Mouse (Mus musculus): ENCODE data around the gene Rpp14. TPM values are rescaled to one million over a fixed set of nuclear protein-coding genes. Genes with fewer than 3 reads are reported as not detected.
A peak's percentile ranks its signal among the peaks of the same experiment; 100 is the strongest.

The Rpp14 gene
- 48.7 and 71.6 TPM in 2 replicates for polyA plus RNA-seq (2014; fragmentation: Nextera tagmentation; extraction: Ambion mirVana)

DNA sequence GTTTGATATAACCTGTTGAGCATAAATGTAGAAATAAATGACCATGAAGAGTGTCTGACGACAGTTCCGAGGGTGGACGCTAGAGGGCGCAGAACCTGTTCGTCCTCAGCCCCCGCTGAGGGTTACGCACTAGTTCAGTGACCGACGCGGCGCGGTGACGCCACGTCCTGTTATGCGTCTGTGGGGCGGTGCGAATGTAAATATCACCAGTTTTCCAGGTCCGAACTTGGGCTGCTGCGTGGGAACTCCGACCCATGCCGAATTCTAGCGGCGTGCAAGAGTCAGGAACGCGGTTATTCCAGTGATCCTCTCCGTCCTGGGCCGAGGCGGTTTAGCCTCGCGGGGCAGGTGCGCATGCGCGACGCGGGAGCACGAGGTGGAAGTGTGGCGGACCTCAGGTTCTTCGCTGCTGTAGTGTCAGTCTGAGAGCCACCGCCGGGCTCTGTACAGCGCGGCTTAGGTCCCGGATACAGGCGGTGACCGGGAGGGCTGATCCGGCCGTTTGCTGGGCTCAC, at the start of gene Rpp14:
Gene Rpp14 (plus strand): TSS at position 203 of the 515 bp plus-strand sequence.
- Histone ChIP-seq H3K27me3 (ENCODE audit: control insufficient read depth, insufficient read depth, low read length) (no peaks in the 10 kb centered on the region), H3K27ac (ENCODE audit: low read depth, low read length) (peak within 1 kb of the TSS; percentile 96)
- WGBS: under 1% methylated on average over 47 of the region's 47 CpGs

DNA sequence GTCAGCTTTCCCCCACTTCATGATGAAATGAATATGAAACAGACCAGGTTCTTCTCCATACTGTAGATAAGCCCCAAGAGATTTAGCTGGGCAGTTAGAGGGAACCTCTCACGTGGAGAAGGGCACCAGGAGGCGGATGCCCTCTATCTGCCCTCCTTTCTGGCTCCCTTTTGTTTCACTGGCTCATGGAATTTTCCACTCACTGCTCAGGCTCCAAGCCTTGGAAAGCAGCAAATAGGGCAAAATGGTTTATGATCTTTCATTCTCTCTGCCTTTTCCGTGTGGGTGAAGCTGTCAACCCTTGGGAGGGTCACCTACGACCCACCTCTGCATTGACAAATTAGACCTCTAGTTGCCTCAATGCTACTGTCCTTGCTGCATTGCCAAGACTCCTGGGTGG, 49.6 kb upstream of the Rpp14 start:
- H3K4me1 ChIP-seq (ENCODE audit: control insufficient read depth, insufficient read depth, low read length): no peaks in the 10 kb centered on the region
- no peak overlapping the region for H3K27ac ChIP-seq (ENCODE audit: low read depth, low read length)
- no peaks in the 10 kb centered on the region for H3K36me3 ChIP-seq (ENCODE audit: control insufficient read depth, insufficient read depth, low read length)
- H3K9me3 ChIP-seq (ENCODE audit: control insufficient read depth, low read length): no peaks in the 10 kb centered on the region
- H3K4me2 ChIP-seq (replicated peaks; ENCODE audit: low read depth, low read length): no peak overlapping the region
- H3K9ac ChIP-seq (ENCODE audit: low read depth, low read length): no peak overlapping the region
- no peak for ATAC-seq (ENCODE audit: low FRiP score, low TSS enrichment)
- no peak overlapping the region for H3K4me3 ChIP-seq (ENCODE audit: low read length)
- no peaks in the 10 kb centered on the region for H3K27me3 ChIP-seq (ENCODE audit: control insufficient read depth, insufficient read depth, low read length)
- 56% methylated on average over 4 of the region's 4 CpGs for WGBS

More for the DNA sequence above, at the start of gene Rpp14:
- Histone ChIP-seq H3K9ac (ENCODE audit: low read depth, low read length) (peak within 1 kb of the TSS; percentile 83), H3K36me3 (ENCODE audit: control insufficient read depth, insufficient read depth, low read length) (peaks cover 13% of the 10 kb centered on the region; the same call in 1 of the 2 replicates), H3K4me3 (ENCODE audit: low read length) (peak within 1 kb of the TSS; percentile 76), H3K4me1 (ENCODE audit: control insufficient read depth, insufficient read depth, low read length) (peaks cover 13% of the 10 kb centered on the region), H3K9me3 (ENCODE audit: control insufficient read depth, low read length) (no peaks in the 10 kb centered on the region), H3K4me2 (replicated peaks; ENCODE audit: low read depth, low read length) (peak within 1 kb of the TSS; percentile 68)
- ATAC-seq (ENCODE audit: low FRiP score, low TSS enrichment): peak; percentile 96

DNA sequence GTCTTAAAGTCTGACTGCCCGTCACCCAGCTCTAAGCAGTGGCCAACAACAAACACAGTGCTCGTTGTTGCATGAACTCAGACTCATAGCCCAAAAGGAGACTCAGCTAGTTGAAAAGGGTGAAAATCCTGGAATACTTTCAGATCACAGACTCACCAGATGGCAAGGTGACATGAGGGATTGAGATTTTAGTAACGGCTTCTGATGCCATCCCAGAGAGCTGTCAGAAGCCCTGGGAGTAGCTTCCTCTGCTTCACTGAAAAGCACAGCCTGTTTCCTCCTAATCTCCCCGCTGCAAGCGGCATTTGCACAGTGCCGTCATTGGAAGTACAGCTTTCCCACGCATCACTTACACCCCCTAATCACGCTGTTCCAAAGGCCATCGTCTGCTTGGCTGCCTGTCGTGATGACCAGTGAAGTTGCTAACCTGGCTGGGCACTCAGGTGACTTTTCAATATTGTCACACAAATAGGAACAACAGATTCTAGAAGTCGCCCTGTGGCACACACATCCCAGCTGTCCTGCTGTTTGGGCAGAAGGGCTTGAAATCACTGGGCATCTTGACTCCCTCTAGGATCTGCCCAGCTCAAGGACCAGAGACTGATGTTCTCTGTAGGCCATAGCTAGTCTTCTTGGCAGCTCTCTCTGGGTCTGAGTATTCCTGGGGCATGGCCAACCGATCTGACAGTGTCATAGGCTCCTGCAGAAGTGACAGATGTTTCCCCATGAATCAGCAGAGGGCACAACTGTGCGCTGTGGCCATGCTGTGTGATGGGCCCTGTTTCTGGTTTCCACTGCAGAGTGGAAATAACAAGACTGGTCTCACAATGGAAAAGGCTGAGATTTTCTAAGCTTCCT, 47.9 kb upstream of the Rpp14 start:
- no peaks in the 10 kb centered on the region for H3K4me1 ChIP-seq (ENCODE audit: control insufficient read depth, insufficient read depth, low read length)
- 72% methylated on average over 13 of the region's 13 CpGs for WGBS
- no peak for ATAC-seq (ENCODE audit: low FRiP score, low TSS enrichment)

DNA sequence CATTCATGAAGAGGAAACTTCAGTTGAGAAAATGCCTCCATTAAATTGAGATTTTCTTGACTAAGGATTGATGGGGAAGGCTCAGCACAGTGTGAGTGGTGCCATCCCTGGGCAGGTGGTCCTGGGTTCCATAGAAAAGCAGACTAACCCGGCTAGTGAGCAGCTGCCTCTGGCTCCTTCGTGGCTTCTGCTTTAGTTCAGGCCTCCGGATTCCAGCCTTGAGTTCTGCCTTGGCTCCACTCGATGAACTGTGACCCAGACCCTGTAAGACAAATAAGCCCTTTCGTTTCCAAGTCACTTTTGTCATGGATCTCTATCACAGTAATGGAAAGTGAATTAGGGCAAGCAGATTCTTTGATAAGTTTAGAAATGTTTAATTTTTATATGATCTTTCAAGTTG, 45.6 kb upstream of the Rpp14 start:
- H3K4me2 ChIP-seq (replicated peaks; ENCODE audit: low read depth, low read length): no peak overlapping the region
- H3K9me3 ChIP-seq (ENCODE audit: control insufficient read depth, low read length): no peaks in the 10 kb centered on the region
- no peaks in the 10 kb centered on the region for H3K36me3 ChIP-seq (ENCODE audit: control insufficient read depth, insufficient read depth, low read length)
- no peaks in the 10 kb centered on the region for H3K4me1 ChIP-seq (ENCODE audit: control insufficient read depth, insufficient read depth, low read length)
- no peak overlapping the region for H3K4me3 ChIP-seq (ENCODE audit: low read length)
- no peaks in the 10 kb centered on the region for H3K27me3 ChIP-seq (ENCODE audit: control insufficient read depth, insufficient read depth, low read length)
- no peak for ATAC-seq (ENCODE audit: low FRiP score, low TSS enrichment)
- no peak overlapping the region for H3K27ac ChIP-seq (ENCODE audit: low read depth, low read length)
- no peak overlapping the region for H3K9ac ChIP-seq (ENCODE audit: low read depth, low read length)
- WGBS: 54% methylated on average over 5 of the region's 5 CpGs

More for the DNA sequence above, 47.9 kb upstream of the Rpp14 start:
- H3K9me3 ChIP-seq (ENCODE audit: control insufficient read depth, low read length): no peaks in the 10 kb centered on the region
- H3K27me3 ChIP-seq (ENCODE audit: control insufficient read depth, insufficient read depth, low read length): no peaks in the 10 kb centered on the region
- H3K9ac ChIP-seq (ENCODE audit: low read depth, low read length): no peak overlapping the region
- H3K4me2 ChIP-seq (replicated peaks; ENCODE audit: low read depth, low read length): no peak overlapping the region
- no peak overlapping the region for H3K27ac ChIP-seq (ENCODE audit: low read depth, low read length)
- H3K36me3 ChIP-seq (ENCODE audit: control insufficient read depth, insufficient read depth, low read length): no peaks in the 10 kb centered on the region
- H3K4me3 ChIP-seq (ENCODE audit: low read length): no peak overlapping the region

DNA sequence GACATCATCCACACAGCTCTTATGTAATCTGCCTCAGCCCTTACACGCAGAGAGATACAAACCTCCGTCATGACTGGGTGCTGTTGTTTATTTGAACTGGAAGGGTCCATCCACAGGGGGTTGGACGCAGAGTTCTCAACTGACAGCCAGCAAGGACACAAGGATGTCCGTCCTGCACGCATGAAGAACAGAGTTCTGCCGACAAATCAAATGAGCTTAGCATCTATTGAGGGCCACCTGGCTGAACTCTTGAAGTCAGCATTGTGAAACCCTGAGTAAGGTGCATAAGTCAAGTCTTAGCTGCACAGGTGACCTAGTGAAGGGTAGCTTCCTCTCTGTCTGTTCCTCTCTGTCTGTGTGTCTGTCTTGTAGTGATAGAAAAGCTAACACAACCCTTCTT, 44.2 kb upstream of the Rpp14 start:
- Histone ChIP-seq H3K4me1 (ENCODE audit: control insufficient read depth, insufficient read depth, low read length) (no peaks in the 10 kb centered on the region), H3K4me2 (replicated peaks; ENCODE audit: low read depth, low read length) (no peak overlapping the region), H3K27ac (ENCODE audit: low read depth, low read length) (no peak overlapping the region), H3K27me3 (ENCODE audit: control insufficient read depth, insufficient read depth, low read length) (no peaks in the 10 kb centered on the region), H3K4me3 (ENCODE audit: low read length) (no peak overlapping the region), H3K9me3 (ENCODE audit: control insufficient read depth, low read length) (no peaks in the 10 kb centered on the region), H3K36me3 (ENCODE audit: control insufficient read depth, insufficient read depth, low read length) (no peaks in the 10 kb centered on the region), H3K9ac (ENCODE audit: low read depth, low read length) (no peak overlapping the region)
- ATAC-seq (ENCODE audit: low FRiP score, low TSS enrichment): no peak
- 94% methylated on average over 6 of the region's 6 CpGs for WGBS

DNA sequence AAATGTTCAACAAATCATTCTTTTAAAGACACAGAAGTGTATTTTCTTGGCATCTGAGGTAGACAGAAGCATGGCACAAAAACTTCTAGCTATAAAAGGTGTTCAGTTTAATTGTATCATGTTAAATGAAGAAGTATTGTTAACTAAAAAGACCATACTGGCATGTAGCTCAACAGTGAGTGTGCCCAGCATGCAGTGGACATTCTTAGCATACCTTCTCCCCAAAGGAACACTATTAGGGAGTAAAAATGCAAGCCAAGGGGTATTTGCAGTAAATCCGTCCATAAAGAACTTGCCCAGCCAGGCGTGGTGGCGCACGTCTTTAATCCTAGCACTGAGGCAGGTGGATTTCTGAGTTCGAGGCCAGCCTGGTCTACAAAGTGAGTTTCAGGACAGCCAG, 43.8 kb upstream of the Rpp14 start:
- Histone ChIP-seq H3K4me3 (ENCODE audit: low read length) (no peak overlapping the region), H3K4me2 (replicated peaks; ENCODE audit: low read depth, low read length) (no peak overlapping the region), H3K36me3 (ENCODE audit: control insufficient read depth, insufficient read depth, low read length) (no peaks in the 10 kb centered on the region), H3K4me1 (ENCODE audit: control insufficient read depth, insufficient read depth, low read length) (no peaks in the 10 kb centered on the region), H3K27ac (ENCODE audit: low read depth, low read length) (no peak overlapping the region), H3K9ac (ENCODE audit: low read depth, low read length) (no peak overlapping the region), H3K27me3 (ENCODE audit: control insufficient read depth, insufficient read depth, low read length) (no peaks in the 10 kb centered on the region), H3K9me3 (ENCODE audit: control insufficient read depth, low read length) (no peaks in the 10 kb centered on the region)
- ATAC-seq (ENCODE audit: low FRiP score, low TSS enrichment): no peak
- 85% methylated on average over 5 of the region's 5 CpGs for WGBS

DNA sequence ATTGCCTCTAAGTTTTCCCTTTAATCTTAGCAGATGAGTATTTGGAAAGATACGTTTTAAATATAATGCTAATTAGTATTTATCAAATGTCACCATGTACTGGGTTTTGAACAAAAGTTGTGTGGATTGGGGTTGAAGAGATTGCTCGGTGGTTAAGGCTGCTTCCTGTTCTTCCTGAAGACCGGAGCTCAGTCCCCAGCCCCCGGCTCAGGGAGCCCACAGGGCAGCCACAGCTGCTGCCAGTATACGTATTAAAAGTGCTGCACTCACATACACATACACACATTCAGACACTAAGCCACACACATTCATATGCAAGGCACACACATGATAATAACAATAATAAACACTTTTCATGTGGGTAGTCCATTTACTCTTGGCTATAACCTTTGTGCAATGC, 42.0 kb upstream of the Rpp14 start:
- no peak overlapping the region for H3K9ac ChIP-seq (ENCODE audit: low read depth, low read length)
- ATAC-seq (ENCODE audit: low FRiP score, low TSS enrichment): no peak
- H3K4me3 ChIP-seq (ENCODE audit: low read length): no peak overlapping the region
- no peaks in the 10 kb centered on the region for H3K27me3 ChIP-seq (ENCODE audit: control insufficient read depth, insufficient read depth, low read length)
- no peaks in the 10 kb centered on the region for H3K36me3 ChIP-seq (ENCODE audit: control insufficient read depth, insufficient read depth, low read length)
- H3K4me2 ChIP-seq (replicated peaks; ENCODE audit: low read depth, low read length): no peak overlapping the region
- 85% methylated on average over 5 of the region's 5 CpGs for WGBS
- H3K4me1 ChIP-seq (ENCODE audit: control insufficient read depth, insufficient read depth, low read length): no peaks in the 10 kb centered on the region
- no peaks in the 10 kb centered on the region for H3K9me3 ChIP-seq (ENCODE audit: control insufficient read depth, low read length)
- H3K27ac ChIP-seq (ENCODE audit: low read depth, low read length): no peak overlapping the region

DNA sequence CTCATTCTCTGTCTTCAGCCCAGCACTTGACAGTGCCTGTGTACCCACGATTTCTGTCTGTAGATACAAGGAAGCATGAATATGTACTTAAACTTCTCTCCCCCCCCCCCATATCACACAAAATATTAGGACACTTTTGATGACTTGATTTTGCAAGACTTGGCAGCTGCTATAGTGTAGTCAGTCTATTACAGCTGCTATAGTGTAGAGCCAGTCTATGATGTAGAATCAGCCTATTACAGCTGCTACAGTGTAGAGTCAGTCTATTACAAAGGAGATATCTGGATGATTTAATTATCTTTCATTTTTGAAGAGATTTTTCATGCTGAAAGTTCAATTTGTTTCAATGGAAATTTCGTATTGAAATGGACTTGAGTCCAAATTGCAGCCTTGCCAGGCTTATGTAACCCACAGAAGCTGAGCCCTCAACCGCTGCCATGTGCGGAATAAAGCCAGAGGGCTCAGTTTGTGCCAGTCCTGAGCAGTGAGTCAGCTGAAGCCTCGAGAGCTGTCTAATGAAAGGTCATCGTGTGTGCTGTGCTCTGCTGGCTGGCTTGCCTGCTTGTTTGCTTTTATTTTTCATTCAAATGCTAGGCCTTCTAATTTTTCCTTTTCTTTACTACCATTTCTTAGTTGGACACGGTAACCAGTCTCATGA, 41.2 kb upstream of the Rpp14 start:
- no peaks in the 10 kb centered on the region for H3K4me1 ChIP-seq (ENCODE audit: control insufficient read depth, insufficient read depth, low read length)
- H3K36me3 ChIP-seq (ENCODE audit: control insufficient read depth, insufficient read depth, low read length): no peaks in the 10 kb centered on the region
- H3K4me3 ChIP-seq (ENCODE audit: low read length): no peak overlapping the region
- H3K4me2 ChIP-seq (replicated peaks; ENCODE audit: low read depth, low read length): no peak overlapping the region
- no peak for ATAC-seq (ENCODE audit: low FRiP score, low TSS enrichment)
- no peak overlapping the region for H3K9ac ChIP-seq (ENCODE audit: low read depth, low read length)
- no peak overlapping the region for H3K27ac ChIP-seq (ENCODE audit: low read depth, low read length)
- WGBS: 88% methylated on average over 7 of the region's 7 CpGs
- H3K27me3 ChIP-seq (ENCODE audit: control insufficient read depth, insufficient read depth, low read length): no peaks in the 10 kb centered on the region
- no peaks in the 10 kb centered on the region for H3K9me3 ChIP-seq (ENCODE audit: control insufficient read depth, low read length)

DNA sequence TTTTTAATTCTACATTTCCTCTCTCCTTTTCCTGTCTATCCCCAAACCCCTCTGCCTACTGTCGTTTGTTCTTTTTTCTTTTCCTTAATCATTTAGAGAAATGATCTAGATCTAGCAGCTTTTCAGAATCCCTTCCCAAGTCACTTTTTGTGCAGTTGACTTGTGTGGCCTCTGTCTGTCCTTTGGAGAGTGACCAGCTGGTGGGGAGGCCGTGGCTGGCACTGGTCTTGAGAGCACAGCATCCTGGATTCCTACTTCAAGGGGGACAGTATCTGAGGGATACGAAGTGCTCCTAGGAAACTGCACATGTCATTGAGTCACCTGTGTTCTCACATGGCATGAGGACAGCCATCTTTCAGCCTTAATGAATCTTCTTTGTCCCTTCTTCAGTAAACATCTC, 40.0 kb upstream of the Rpp14 start:
- no peaks in the 10 kb centered on the region for H3K4me1 ChIP-seq (ENCODE audit: control insufficient read depth, insufficient read depth, low read length)
- no peak overlapping the region for H3K4me2 ChIP-seq (replicated peaks; ENCODE audit: low read depth, low read length)
- H3K4me3 ChIP-seq (ENCODE audit: low read length): no peak overlapping the region
- H3K27me3 ChIP-seq (ENCODE audit: control insufficient read depth, insufficient read depth, low read length): no peaks in the 10 kb centered on the region
- H3K9me3 ChIP-seq (ENCODE audit: control insufficient read depth, low read length): no peaks in the 10 kb centered on the region
- no peak overlapping the region for H3K9ac ChIP-seq (ENCODE audit: low read depth, low read length)
- no peak for ATAC-seq (ENCODE audit: low FRiP score, low TSS enrichment)
- 72% methylated on average over 3 of the region's 3 CpGs for WGBS
- no peaks in the 10 kb centered on the region for H3K36me3 ChIP-seq (ENCODE audit: control insufficient read depth, insufficient read depth, low read length)
- H3K27ac ChIP-seq (ENCODE audit: low read depth, low read length): no peak overlapping the region
